Mouse (Mus musculus): ENCODE measurements around the gene Dr1.

DNA sequence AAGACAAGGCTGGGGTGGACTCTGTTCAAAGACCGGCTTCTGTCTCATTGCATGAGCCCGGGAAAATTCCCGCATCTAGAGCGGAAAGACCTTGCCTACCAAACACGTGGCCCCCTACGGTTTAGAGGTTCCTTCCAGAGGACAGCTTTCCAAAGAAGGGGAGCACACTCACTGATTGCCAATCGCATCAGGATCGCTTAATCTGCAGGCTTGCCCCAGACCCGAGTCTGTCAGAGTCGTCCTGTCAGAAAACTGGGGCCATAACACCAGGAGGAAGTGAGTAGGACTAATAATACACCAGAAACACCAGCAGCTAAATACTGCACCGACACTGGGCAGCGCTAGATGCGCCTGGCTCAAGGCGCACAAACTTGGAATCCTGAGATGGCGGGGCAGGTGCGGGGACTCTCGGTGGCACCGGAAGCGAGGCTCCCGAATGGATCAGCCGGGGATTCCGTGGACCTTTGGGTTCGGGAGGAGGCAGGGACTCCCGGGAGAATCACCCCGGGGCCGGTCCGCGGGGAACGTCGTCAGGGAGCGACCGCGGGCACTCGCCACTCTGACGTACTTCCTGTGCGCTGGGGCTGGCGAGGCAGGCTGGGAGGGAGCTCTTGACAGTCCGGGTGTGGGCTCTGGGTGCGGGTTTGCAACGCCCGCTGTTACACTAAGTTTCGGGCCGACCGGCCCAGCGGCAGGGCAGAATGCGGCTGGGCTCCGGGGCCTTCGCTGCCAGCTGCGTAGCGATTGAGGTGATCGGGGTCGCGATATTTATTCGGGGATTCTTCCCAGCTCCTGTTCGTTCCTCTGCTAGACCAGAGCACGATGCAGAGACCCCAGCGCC lies 43.7 kb downstream of the Dr1 start, which contains the start of gene Pigg:
- TF ChIP-seq CTCF (IDR thresholded peaks at IDR 0.05; ENCODE audit: low read depth): peak; percentile 17; the same call in 1 of the 2 replicates
- TF ChIP-seq EP300 (IDR thresholded peaks at IDR 0.05; ENCODE audit: low read depth): peak; percentile 56; the same call in 1 of the 2 replicates
